Mouse (Mus musculus) common myeloid progenitor, adult 5-6 weeks (primary cell): ENCODE results near the gene Cd300ld3. TPM values are rescaled to one million over a fixed set of nuclear protein-coding genes. Genes with fewer than 3 reads are reported as not detected.

Experiments used
- ATAC-seq: replicated peaks from 2 replicates; pipeline ENCODE4 v1.8.0; 2016; ENCODE audit warnings: low read depth, mild to moderate bottlenecking, moderate TSS enrichment, inconsistent platforms; ENCODE audit not compliant: poor library complexity, severe bottlenecking
- total RNA-seq: library from RNA; stranded (forward); fragments of 200-1000, 187-1606 nt; gene quantifications from 2 replicates; pipeline ENCODE4 v1.2.3, GENCODE M21; 2017

The Cd300ld3 gene
- not detected in 2 replicates for total RNA-seq

GRCm38 (mm10) chr11:115048259-115048658 lies at the start of gene Cd300ld3:
TSS of gene Cd300ld3 (minus strand) at chr11:115048409.
- ATAC-seq = no peak

- ATAC-seq = no peak
These were observed 43.9 kb upstream of the Cd300ld3 start for GRCm38 (mm10) chr11:115092140-115092539.

- ATAC-seq = peak; percentile 65
These were observed 43.2 kb upstream of the Cd300ld3 start, which contains the start of gene Rab37 for GRCm38 (mm10) chr11:115091362-115091901. TSS of gene Rab37 (plus strand) at chr11:115091431.

- no peak for ATAC-seq
These were observed 41.6 kb upstream of the Cd300ld3 start for GRCm38 (mm10) chr11:115089853-115090252.

GRCm38 (mm10) chr11:115086213-115086612 lies 38.0 kb upstream of the Cd300ld3 start:
- no peak for ATAC-seq

GRCm38 (mm10) chr11:115085064-115085463 lies 36.9 kb upstream of the Cd300ld3 start:
- no peak for ATAC-seq

GRCm38 (mm10) chr11:115084595-115084994 lies 36.4 kb upstream of the Cd300ld3 start:
- ATAC-seq = no peak

GRCm38 (mm10) chr11:115083376-115084139 lies 35.3 kb upstream of the Cd300ld3 start:
- peak; percentile 82 for ATAC-seq

GRCm38 (mm10) chr11:115082196-115082595 lies 34.0 kb upstream of the Cd300ld3 start:
- no peak for ATAC-seq

GRCm38 (mm10) chr11:115081373-115081772 lies 33.2 kb upstream of the Cd300ld3 start:
- ATAC-seq = no peak

GRCm38 (mm10) chr11:115080886-115081285 lies 32.7 kb upstream of the Cd300ld3 start:
- peak; percentile 76 for ATAC-seq

GRCm38 (mm10) chr11:115078680-115079079 lies 30.5 kb upstream of the Cd300ld3 start:
- ATAC-seq = no peak

GRCm38 (mm10) chr11:115077436-115077835 lies 29.2 kb upstream of the Cd300ld3 start:
- no peak for ATAC-seq

GRCm38 (mm10) chr11:115075859-115076258 lies 27.6 kb upstream of the Cd300ld3 start:
- no peak for ATAC-seq

GRCm38 (mm10) chr11:115075407-115075806 lies 27.2 kb upstream of the Cd300ld3 start:
- ATAC-seq = no peak

GRCm38 (mm10) chr11:115073002-115073401 lies 24.8 kb upstream of the Cd300ld3 start:
- ATAC-seq = no peak

- ATAC-seq = peak; percentile 79
These were observed 23.6 kb upstream of the Cd300ld3 start for GRCm38 (mm10) chr11:115071631-115072294.

- ATAC-seq = no peak
These were observed 22.9 kb upstream of the Cd300ld3 start for GRCm38 (mm10) chr11:115071015-115071551.

GRCm38 (mm10) chr11:115066768-115067167 lies 18.6 kb upstream of the Cd300ld3 start:
- ATAC-seq = peak; percentile 45

GRCm38 (mm10) chr11:115062077-115062476 lies 13.9 kb upstream of the Cd300ld3 start, which contains the start of gene Cd300e:
TSS of gene Cd300e (minus strand) at chr11:115062177.
- no peak for ATAC-seq

- ATAC-seq = no peak
These were observed 11.6 kb upstream of the Cd300ld3 start for GRCm38 (mm10) chr11:115059797-115060196.
